Mouse (Mus musculus): ENCODE results near the gene Abhd11.
"Not testable (repeated sequence)": the region's sequence is repeated elsewhere in the genome, so short reads cannot be mapped to it uniquely, and the experiment has no call there.

The Abhd11 gene

GRCm38 (mm10) chr5:135008671-135009589 lies at the start of gene Abhd11:
Abhd11 (plus strand) TSS chr5:135009152.
- H3K27me3 ChIP-seq (ENCODE audit: insufficient read depth, low read length), result no peaks in the 10 kb centered on the region
- peaks cover 16% of the 10 kb centered on the region for H3K36me3 ChIP-seq (ENCODE audit: insufficient read depth, low read length)
- peaks cover 55% of the 10 kb centered on the region for H3K4me1 ChIP-seq (replicated peaks; ENCODE audit: low read depth, low read length)
- no peaks in the 10 kb centered on the region for H3K9me3 ChIP-seq (ENCODE audit: low read length)
- peak within 1 kb of the TSS; percentile 88 for H3K4me3 ChIP-seq (replicated peaks; ENCODE audit: low read length)
- TF ChIP-seq CTCF (conservative IDR thresholded peaks at IDR 0.05; ENCODE audit: low read length) (no peak), POU5F1 (IDR thresholded peaks at IDR 0.05; ENCODE audit: borderline replicate concordance, low read length) (no peak), NANOG (IDR thresholded peaks at IDR 0.05; ENCODE audit: borderline replicate concordance, low read length) (no peak)

- no peak overlapping the region for H3K4me3 ChIP-seq (replicated peaks; ENCODE audit: low read length)
- H3K36me3 ChIP-seq (ENCODE audit: insufficient read depth, low read length), result no peaks in the 10 kb centered on the region
- H3K27me3 ChIP-seq (ENCODE audit: insufficient read depth, low read length), result no peaks in the 10 kb centered on the region
- no peaks in the 10 kb centered on the region for H3K9me3 ChIP-seq (ENCODE audit: low read length)
- peaks cover 71% of the 10 kb centered on the region for H3K4me1 ChIP-seq (replicated peaks; ENCODE audit: low read depth, low read length)
- no peak for TF ChIP-seq CTCF (conservative IDR thresholded peaks at IDR 0.05; ENCODE audit: low read length)
- TF ChIP-seq NANOG (IDR thresholded peaks at IDR 0.05; ENCODE audit: borderline replicate concordance, low read length), result no peak
- TF ChIP-seq POU5F1 (IDR thresholded peaks at IDR 0.05; ENCODE audit: borderline replicate concordance, low read length), result no peak
Observed at GRCm38 (mm10) chr5:134960430-134960829, 48.5 kb upstream of the Abhd11 start.

GRCm38 (mm10) chr5:134961519-134961918 lies 47.4 kb upstream of the Abhd11 start:
- peaks cover 75% of the 10 kb centered on the region for H3K4me1 ChIP-seq (replicated peaks; ENCODE audit: low read depth, low read length)
- H3K27me3 ChIP-seq (ENCODE audit: insufficient read depth, low read length), result no peaks in the 10 kb centered on the region
- no peaks in the 10 kb centered on the region for H3K36me3 ChIP-seq (ENCODE audit: insufficient read depth, low read length)
- no peak overlapping the region for H3K4me3 ChIP-seq (replicated peaks; ENCODE audit: low read length)
- TF ChIP-seq POU5F1 (IDR thresholded peaks at IDR 0.05; ENCODE audit: borderline replicate concordance, low read length) (no peak), CTCF (conservative IDR thresholded peaks at IDR 0.05; ENCODE audit: low read length) (no peak), NANOG (IDR thresholded peaks at IDR 0.05; ENCODE audit: borderline replicate concordance, low read length) (no peak)
- H3K9me3 ChIP-seq (ENCODE audit: low read length), result no peaks in the 10 kb centered on the region

GRCm38 (mm10) chr5:134963546-134963945 lies 45.4 kb upstream of the Abhd11 start:
- H3K9me3 ChIP-seq (ENCODE audit: low read length), result no peaks in the 10 kb centered on the region
- TF ChIP-seq NANOG (IDR thresholded peaks at IDR 0.05; ENCODE audit: borderline replicate concordance, low read length), result no peak
- peaks cover 79% of the 10 kb centered on the region for H3K4me1 ChIP-seq (replicated peaks; ENCODE audit: low read depth, low read length)
- no peak overlapping the region for H3K4me3 ChIP-seq (replicated peaks; ENCODE audit: low read length)
- H3K27me3 ChIP-seq (ENCODE audit: insufficient read depth, low read length), result no peaks in the 10 kb centered on the region
- H3K36me3 ChIP-seq (ENCODE audit: insufficient read depth, low read length), result no peaks in the 10 kb centered on the region

GRCm38 (mm10) chr5:134964655-134965054 lies 44.3 kb upstream of the Abhd11 start:
- H3K9me3 ChIP-seq (ENCODE audit: low read length); H3K36me3 ChIP-seq (ENCODE audit: insufficient read depth, low read length); H3K4me3 ChIP-seq (replicated peaks; ENCODE audit: low read length): not testable (repeated sequence)

GRCm38 (mm10) chr5:134965473-134965851 lies 43.5 kb upstream of the Abhd11 start:
- no peaks in the 10 kb centered on the region for H3K9me3 ChIP-seq (ENCODE audit: low read length)
- H3K4me1 ChIP-seq (replicated peaks; ENCODE audit: low read depth, low read length), result peaks cover 81% of the 10 kb centered on the region

More at GRCm38 (mm10) chr5:134964655-134965054, 44.3 kb upstream of the Abhd11 start:
- H3K4me1 ChIP-seq (replicated peaks; ENCODE audit: low read depth, low read length), result peaks cover 80% of the 10 kb centered on the region
- H3K27me3 ChIP-seq (ENCODE audit: insufficient read depth, low read length), result not testable (repeated sequence)

GRCm38 (mm10) chr5:134965852-134966821 lies 42.8 kb upstream of the Abhd11 start:
- TF ChIP-seq NANOG (IDR thresholded peaks at IDR 0.05; ENCODE audit: borderline replicate concordance, low read length), result no peak
- TF ChIP-seq POU5F1 (IDR thresholded peaks at IDR 0.05; ENCODE audit: borderline replicate concordance, low read length), result no peak
- TF ChIP-seq CTCF (conservative IDR thresholded peaks at IDR 0.05; ENCODE audit: low read length), result no peak; the same call in 1 of the 2 replicates
- peaks cover 81% of the 10 kb centered on the region for H3K4me1 ChIP-seq (replicated peaks; ENCODE audit: low read depth, low read length)
- H3K27me3 ChIP-seq (ENCODE audit: insufficient read depth, low read length), result no peaks in the 10 kb centered on the region
- H3K9me3 ChIP-seq (ENCODE audit: low read length), result no peaks in the 10 kb centered on the region
- H3K4me3 ChIP-seq (replicated peaks; ENCODE audit: low read length), result peak overlapping the region; percentile 77
- H3K36me3 ChIP-seq (ENCODE audit: insufficient read depth, low read length), result no peaks in the 10 kb centered on the region

More at GRCm38 (mm10) chr5:134965473-134965851, 43.5 kb upstream of the Abhd11 start:
- no peaks in the 10 kb centered on the region for H3K36me3 ChIP-seq (ENCODE audit: insufficient read depth, low read length)
- H3K4me3 ChIP-seq (replicated peaks; ENCODE audit: low read length), result peak overlapping the region; percentile 77
- no peaks in the 10 kb centered on the region for H3K27me3 ChIP-seq (ENCODE audit: insufficient read depth, low read length)
- TF ChIP-seq CTCF (conservative IDR thresholded peaks at IDR 0.05; ENCODE audit: low read length), result peak; percentile 75
- TF ChIP-seq NANOG (IDR thresholded peaks at IDR 0.05; ENCODE audit: borderline replicate concordance, low read length), result no peak

GRCm38 (mm10) chr5:134967164-134967944 lies 41.6 kb upstream of the Abhd11 start:
- Histone ChIP-seq H3K36me3 (ENCODE audit: insufficient read depth, low read length) (no peaks in the 10 kb centered on the region), H3K9me3 (ENCODE audit: low read length) (no peaks in the 10 kb centered on the region), H3K4me1 (replicated peaks; ENCODE audit: low read depth, low read length) (peaks cover 82% of the 10 kb centered on the region), H3K27me3 (ENCODE audit: insufficient read depth, low read length) (no peaks in the 10 kb centered on the region), H3K4me3 (replicated peaks; ENCODE audit: low read length) (peak overlapping the region; percentile 60)
- no peak for TF ChIP-seq CTCF (conservative IDR thresholded peaks at IDR 0.05; ENCODE audit: low read length)
- TF ChIP-seq NANOG (IDR thresholded peaks at IDR 0.05; ENCODE audit: borderline replicate concordance, low read length), result no peak
- TF ChIP-seq POU5F1 (IDR thresholded peaks at IDR 0.05; ENCODE audit: borderline replicate concordance, low read length), result no peak
